Mouse (Mus musculus): ENCODE results near the gene Pdcd11.

The Pdcd11 gene

DNA sequence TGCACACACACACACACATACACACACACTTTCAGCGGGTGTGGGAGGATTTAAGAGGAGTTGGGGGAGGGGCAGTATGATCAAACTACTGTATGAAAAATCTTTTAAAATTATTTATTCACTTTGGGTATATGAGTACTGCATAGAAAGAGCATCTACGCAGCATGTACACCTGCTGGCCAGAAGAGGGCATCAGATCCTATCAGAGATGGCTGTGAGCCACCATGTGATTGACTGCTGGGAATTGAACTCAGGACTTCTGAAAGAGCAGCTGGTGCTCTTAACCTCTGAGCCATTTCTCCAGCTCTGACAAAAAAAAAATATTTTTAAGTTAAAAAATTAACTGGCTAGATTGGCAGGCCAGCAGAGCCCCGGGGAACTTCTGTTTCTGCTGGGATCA lies 83.9 kb downstream of the Pdcd11 start:
- DNase-seq: peak; percentile 64 to 75

DNA sequence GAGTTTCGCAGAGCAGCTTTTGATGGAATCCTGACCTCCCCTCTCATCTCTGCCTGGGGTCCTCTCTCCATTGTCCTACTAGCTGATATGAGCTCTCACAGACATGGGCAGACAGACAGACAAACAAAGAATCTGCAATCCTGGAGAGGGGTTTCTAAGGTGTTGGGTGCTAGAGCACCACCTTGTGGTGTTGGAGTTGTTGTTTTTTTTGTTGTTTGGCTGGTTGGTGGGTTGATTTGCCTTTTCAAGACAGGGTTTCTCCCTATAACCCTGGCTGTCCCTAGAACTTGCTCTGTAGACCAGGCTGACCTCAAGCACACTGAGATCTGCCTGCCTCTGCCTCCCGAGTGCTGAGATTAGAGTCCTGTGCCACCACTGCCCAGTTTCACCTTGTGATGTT lies 84.9 kb downstream of the Pdcd11 start:
- DNase-seq: no peak

DNA sequence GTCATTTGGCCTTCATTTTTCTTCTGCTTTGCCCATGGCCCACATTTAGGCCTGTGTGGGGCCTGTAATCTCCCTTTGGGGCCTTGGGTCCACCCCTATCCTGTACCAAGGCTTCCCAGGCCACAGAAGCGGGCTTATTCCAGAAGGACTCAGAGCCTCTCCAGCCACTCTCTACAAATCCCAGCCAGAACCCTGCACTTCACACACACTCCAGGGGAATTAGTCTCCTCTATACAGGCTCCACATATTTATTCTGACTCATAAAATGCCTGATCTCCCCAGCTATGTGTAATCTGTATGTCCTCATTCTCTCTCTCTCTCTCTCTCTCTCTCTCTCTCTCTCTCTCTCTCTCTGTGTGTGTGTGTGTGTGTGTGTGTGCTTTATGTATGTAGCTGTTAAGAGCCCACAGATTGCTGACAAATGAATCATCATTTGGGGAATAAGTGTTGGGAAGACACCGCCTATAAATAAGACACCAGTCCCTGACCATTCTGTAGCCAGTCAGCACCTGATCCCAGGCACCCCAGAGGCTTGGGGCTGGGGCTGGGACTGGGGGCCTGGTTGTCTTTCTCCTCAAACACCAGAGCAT lies 86.4 kb downstream of the Pdcd11 start:
- no peak for DNase-seq

DNA sequence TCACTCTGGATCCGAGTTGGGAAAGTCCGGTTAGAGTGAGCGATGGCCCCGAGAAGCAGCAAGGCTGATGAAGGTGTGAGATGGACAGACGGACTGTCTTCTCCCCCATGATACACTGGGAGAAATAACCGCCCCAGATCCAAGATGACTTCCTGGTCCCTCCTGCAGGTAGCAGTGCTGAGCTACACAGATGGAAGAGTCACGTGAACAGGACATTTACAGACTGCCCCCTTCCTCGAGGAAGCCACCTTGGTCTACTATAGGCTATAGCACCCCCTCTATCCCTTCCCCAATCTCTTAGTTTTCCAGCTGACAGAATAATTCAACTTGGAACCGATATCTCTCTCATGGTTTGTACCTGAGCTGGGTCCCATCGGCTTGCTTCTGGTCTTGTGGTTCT lies 87.4 kb downstream of the Pdcd11 start:
- peak; percentile 74 to 80 for DNase-seq

DNA sequence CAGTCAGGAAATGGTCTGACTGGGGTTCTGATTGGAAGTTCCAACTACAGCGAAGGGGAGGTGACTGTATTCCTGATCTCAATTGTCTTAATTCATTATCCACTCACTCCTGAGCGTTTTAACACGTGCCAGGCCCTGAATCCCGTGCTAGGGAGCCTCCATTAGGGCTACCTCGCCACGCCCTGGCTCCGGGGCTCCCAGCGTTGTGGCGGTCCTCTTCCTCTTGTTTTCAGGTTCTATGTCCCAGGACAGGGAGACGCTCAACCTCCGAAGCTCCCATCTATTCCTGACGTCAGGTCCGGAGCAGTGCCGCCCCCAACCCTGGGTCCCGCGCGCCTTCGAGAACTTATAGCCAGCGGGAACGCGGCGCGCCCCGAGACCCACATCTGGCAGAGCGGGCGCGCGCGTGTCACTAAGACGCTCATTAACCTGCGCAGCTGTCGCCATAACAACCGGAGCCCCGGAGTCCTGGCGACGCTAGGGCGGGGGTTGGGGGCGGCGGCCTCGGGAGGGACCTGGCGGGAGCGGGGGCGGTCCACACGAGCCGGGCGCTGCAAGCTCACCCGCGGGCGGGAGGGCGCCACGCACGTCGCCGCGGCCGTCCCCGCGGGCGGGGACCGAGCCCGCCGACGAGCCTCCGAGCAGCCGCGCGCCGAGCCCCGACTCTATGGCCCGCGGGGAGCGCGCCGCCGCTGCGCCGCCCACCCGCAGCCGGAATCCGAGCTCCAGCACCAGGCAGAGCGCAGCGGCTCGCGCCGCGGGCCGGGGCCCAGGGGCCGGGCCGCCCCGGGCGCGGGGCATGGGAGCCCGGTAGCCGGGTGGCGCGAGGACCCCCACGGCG lies 88.1 kb downstream of the Pdcd11 start, which contains the start of gene Neurl1a:
Gene Neurl1a, plus strand, starts transcription at position 390 of the 841 bp plus-strand sequence.
- DNase-seq: peak; percentile 77 to 79

DNA sequence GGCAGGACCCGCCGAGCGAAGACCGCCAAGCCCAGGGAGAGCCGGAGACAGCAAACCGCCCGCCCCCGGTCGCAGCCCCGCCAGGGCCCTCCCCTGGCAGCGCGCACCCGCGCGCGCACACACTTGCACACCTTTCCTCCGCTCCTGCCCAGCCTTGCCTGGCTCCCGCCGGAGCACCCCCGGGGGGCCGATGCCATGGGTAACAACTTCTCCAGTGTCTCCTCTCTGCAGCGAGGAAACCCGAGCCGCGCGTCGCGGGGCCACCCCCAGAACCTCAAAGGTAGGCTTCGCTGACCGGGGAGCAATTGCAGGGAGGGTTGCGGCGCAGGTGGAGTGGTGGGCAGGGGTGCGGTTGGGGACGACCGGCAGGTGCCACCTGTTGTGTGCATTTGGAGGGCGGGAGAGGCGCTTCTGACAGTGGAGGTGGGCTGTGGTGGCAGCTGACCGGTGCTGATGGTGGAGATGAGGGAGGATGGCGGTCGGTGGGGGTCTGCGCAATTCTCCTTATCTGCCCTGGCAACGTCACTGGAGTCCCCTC lies 88.8 kb downstream of the Pdcd11 start:
- DNase-seq: peak; percentile 67 to 69

DNA sequence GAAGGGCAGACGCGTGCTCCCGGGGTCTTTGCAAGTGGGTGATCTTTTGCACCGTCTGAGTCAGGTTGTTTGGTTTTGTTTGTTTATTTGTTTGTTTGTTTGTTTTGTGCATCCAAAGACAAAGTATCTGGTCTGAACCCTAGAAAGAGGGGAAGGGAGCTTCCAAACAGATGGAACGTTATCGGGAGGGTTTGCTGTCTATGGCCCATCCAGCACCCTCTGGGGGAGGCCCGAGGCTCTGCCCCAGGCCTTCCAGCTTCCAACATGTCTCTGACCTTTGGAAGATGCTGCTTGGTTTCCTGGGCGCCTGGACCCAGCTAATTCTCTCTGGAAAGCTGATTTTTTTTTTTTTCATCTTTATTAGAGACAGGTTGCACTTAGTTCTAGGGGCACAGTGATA lies 89.4 kb downstream of the Pdcd11 start:
- DNase-seq: no peak

All from cerebellum, postnatal 10 days (tissue).